Mouse (Mus musculus): Measurements from ENCODE around the gene Anapc15-ps. TPM values are rescaled to one million over a fixed set of nuclear protein-coding genes. Genes with fewer than 3 reads are reported as not detected.

Anapc15-ps gene
- polyA plus RNA-seq, 1 experiment: 0.37 TPM

- Histone ChIP-seq H3K27me3 (ENCODE audit: control insufficient read depth, insufficient read depth, insufficient read length) (no peaks in the 10 kb centered on the region), H3K4me2 (ENCODE audit: low read depth) (no peak overlapping the region), H3K36me3 (ENCODE audit: control insufficient read depth, insufficient read depth) (no peaks in the 10 kb centered on the region), H3ac (ENCODE audit: control insufficient read depth, insufficient read length) (no peak overlapping the region), H3K79me2 (ENCODE audit: control insufficient read depth, insufficient read depth) (no peaks in the 10 kb centered on the region), H3K4me3 (no peak overlapping the region)
- TF ChIP-seq MAX (IDR thresholded peaks at IDR 0.05; ENCODE audit: low read depth): no peak
- TF ChIP-seq TCF12 (IDR thresholded peaks at IDR 0.05; ENCODE audit: insufficient read depth, poor library complexity, severe bottlenecking): no peak
- TF ChIP-seq MYOG (IDR thresholded peaks at IDR 0.05; ENCODE audit: control insufficient read depth in 1 of 3, insufficient read depth in 1 of 3, insufficient read length in 2 of 3, low read depth in 2 of 3): no peak
- TF ChIP-seq REST (IDR thresholded peaks at IDR 0.05; ENCODE audit: insufficient read depth, insufficient read length): no peak
- TF ChIP-seq SRF (IDR thresholded peaks at IDR 0.05; ENCODE audit: control insufficient read depth, insufficient read length, low read depth): no peak
- no peak for TF ChIP-seq MYOD1 (IDR thresholded peaks at IDR 0.05; ENCODE audit: control insufficient read depth in 1 of 3, insufficient read length in 2 of 3, low read depth in 2 of 3)
- TF ChIP-seq CEBPB (IDR thresholded peaks at IDR 0.05; ENCODE audit: insufficient read depth, poor library complexity, severe bottlenecking): no peak
- TF ChIP-seq POLR2A (IDR thresholded peaks at IDR 0.05; ENCODE audit: insufficient read length, low read depth): no peak
- TF ChIP-seq E2F4 (IDR thresholded peaks at IDR 0.05; ENCODE audit: insufficient read depth): no peak
- TF ChIP-seq USF1 (IDR thresholded peaks at IDR 0.05; ENCODE audit: low read depth): no peak
- no peak for TF ChIP-seq TCF3 (IDR thresholded peaks at IDR 0.05; ENCODE audit: insufficient read length, low read depth)
- TF ChIP-seq POLR2AphosphoS2 (IDR thresholded peaks at IDR 0.05; ENCODE audit: insufficient read length, low read depth): no peak
Measured at GRCm38 (mm10) chr10:95717106-95717680, 43.9 kb upstream of the Anapc15-ps start.

GRCm38 (mm10) chr10:95715687-95716086 lies 42.4 kb upstream of the Anapc15-ps start:
- Histone ChIP-seq H3K4me3 (no peak overlapping the region), H3K27me3 (ENCODE audit: control insufficient read depth, insufficient read depth, insufficient read length) (no peaks in the 10 kb centered on the region), H3ac (ENCODE audit: control insufficient read depth, insufficient read length) (no peak overlapping the region), H3K36me3 (ENCODE audit: control insufficient read depth, insufficient read depth) (no peaks in the 10 kb centered on the region), H3K79me2 (ENCODE audit: control insufficient read depth, insufficient read depth) (no peaks in the 10 kb centered on the region), H3K4me2 (ENCODE audit: low read depth) (no peak overlapping the region)
- no peak for TF ChIP-seq REST (IDR thresholded peaks at IDR 0.05; ENCODE audit: insufficient read depth, insufficient read length)

- H3K4me2 ChIP-seq (ENCODE audit: low read depth): no peak overlapping the region
- H3K79me2 ChIP-seq (ENCODE audit: control insufficient read depth, insufficient read depth): no peaks in the 10 kb centered on the region
- H3K36me3 ChIP-seq (ENCODE audit: control insufficient read depth, insufficient read depth): no peaks in the 10 kb centered on the region
- no peak overlapping the region for H3ac ChIP-seq (ENCODE audit: control insufficient read depth, insufficient read length)
- no peaks in the 10 kb centered on the region for H3K27me3 ChIP-seq (ENCODE audit: control insufficient read depth, insufficient read depth, insufficient read length)
- TF ChIP-seq MAX (IDR thresholded peaks at IDR 0.05; ENCODE audit: low read depth) (no peak), MYOD1 (IDR thresholded peaks at IDR 0.05; ENCODE audit: control insufficient read depth in 1 of 3, insufficient read length in 2 of 3, low read depth in 2 of 3) (no peak), E2F4 (IDR thresholded peaks at IDR 0.05; ENCODE audit: insufficient read depth) (no peak), TCF3 (IDR thresholded peaks at IDR 0.05; ENCODE audit: insufficient read length, low read depth) (no peak), REST (IDR thresholded peaks at IDR 0.05; ENCODE audit: insufficient read depth, insufficient read length) (no peak), TCF12 (IDR thresholded peaks at IDR 0.05; ENCODE audit: insufficient read depth, poor library complexity, severe bottlenecking) (no peak), POLR2A (IDR thresholded peaks at IDR 0.05; ENCODE audit: insufficient read length, low read depth) (no peak), CEBPB (IDR thresholded peaks at IDR 0.05; ENCODE audit: insufficient read depth, poor library complexity, severe bottlenecking) (no peak), POLR2AphosphoS2 (IDR thresholded peaks at IDR 0.05; ENCODE audit: insufficient read length, low read depth) (no peak), USF1 (IDR thresholded peaks at IDR 0.05; ENCODE audit: low read depth) (no peak)
- H3K4me3 ChIP-seq: no peak overlapping the region
Measured at GRCm38 (mm10) chr10:95712221-95712620, 39.0 kb upstream of the Anapc15-ps start.

DNA sequence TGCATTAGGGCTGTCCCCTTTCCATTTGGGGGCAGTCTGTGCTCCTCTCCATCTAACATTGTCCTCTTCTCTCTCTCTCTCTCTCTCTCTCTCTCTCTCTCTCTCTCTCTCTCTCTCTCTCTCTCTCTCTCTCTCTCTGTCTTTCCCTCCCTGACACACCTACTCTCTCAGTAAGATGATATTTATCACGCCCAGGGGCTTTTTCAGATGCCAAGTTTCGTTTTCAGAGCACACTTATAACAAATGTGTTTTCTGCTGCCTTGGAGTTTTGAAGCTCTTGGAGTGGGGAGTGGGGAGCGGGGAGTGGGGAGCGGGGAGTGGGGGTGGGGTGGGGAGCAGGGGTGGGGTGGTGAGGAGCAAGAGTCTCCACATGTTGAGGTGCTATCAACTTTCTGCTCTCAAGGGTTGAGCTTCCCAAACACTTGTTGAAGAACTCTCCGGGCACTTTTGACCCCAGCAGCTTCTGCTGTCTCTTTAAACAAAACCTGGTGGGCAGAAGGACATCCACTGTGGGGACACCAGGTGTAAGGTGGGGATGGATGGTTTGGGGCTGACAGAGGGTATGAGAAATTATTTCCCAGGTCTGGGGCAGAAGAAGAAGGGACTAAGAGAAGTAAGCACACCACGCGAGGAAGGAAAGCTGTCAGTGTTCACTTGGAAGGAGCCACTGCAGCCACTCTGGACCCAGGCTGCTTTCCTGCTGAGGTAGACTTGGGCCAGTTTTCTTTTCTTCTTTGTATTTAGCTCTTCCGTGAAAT lies 36.8 kb upstream of the Anapc15-ps start:
- TF ChIP-seq MYOD1 (IDR thresholded peaks at IDR 0.05; ENCODE audit: control insufficient read depth in 1 of 3, insufficient read length in 2 of 3, low read depth in 2 of 3) (no peak), CEBPB (IDR thresholded peaks at IDR 0.05; ENCODE audit: insufficient read depth, poor library complexity, severe bottlenecking) (no peak), REST (IDR thresholded peaks at IDR 0.05; ENCODE audit: insufficient read depth, insufficient read length) (no peak), POLR2A (IDR thresholded peaks at IDR 0.05; ENCODE audit: insufficient read length, low read depth) (no peak), E2F4 (IDR thresholded peaks at IDR 0.05; ENCODE audit: insufficient read depth) (no peak), USF1 (IDR thresholded peaks at IDR 0.05; ENCODE audit: low read depth) (no peak), MAX (IDR thresholded peaks at IDR 0.05; ENCODE audit: low read depth) (no peak), TCF12 (IDR thresholded peaks at IDR 0.05; ENCODE audit: insufficient read depth, poor library complexity, severe bottlenecking) (no peak), MYOG (IDR thresholded peaks at IDR 0.05; ENCODE audit: control insufficient read depth in 1 of 3, insufficient read depth in 1 of 3, insufficient read length in 2 of 3, low read depth in 2 of 3) (no peak), SRF (IDR thresholded peaks at IDR 0.05; ENCODE audit: control insufficient read depth, insufficient read length, low read depth) (no peak), POLR2AphosphoS2 (IDR thresholded peaks at IDR 0.05; ENCODE audit: insufficient read length, low read depth) (no peak), TCF3 (IDR thresholded peaks at IDR 0.05; ENCODE audit: insufficient read length, low read depth) (no peak)
- no peaks in the 10 kb centered on the region for H3K27me3 ChIP-seq (ENCODE audit: control insufficient read depth, insufficient read depth, insufficient read length)

More for the DNA sequence above, 36.8 kb upstream of the Anapc15-ps start:
- no peak overlapping the region for H3ac ChIP-seq (ENCODE audit: control insufficient read depth, insufficient read length)
- H3K4me2 ChIP-seq (ENCODE audit: low read depth): peak overlapping the region; percentile 74
- H3K36me3 ChIP-seq (ENCODE audit: control insufficient read depth, insufficient read depth): no peaks in the 10 kb centered on the region
- no peak overlapping the region for H3K4me3 ChIP-seq
- no peaks in the 10 kb centered on the region for H3K79me2 ChIP-seq (ENCODE audit: control insufficient read depth, insufficient read depth)

All from myocyte (in vitro differentiated cells).